Mouse (Mus musculus): ENCODE results near the gene Cd160. TPM values are rescaled to one million over a fixed set of nuclear protein-coding genes. Genes with fewer than 3 reads are reported as not detected.

Cd160 gene
- total and polyA plus RNA-seq, 3 experiments = 0.04 to 0.32 TPM; not detected in 1

DNA sequence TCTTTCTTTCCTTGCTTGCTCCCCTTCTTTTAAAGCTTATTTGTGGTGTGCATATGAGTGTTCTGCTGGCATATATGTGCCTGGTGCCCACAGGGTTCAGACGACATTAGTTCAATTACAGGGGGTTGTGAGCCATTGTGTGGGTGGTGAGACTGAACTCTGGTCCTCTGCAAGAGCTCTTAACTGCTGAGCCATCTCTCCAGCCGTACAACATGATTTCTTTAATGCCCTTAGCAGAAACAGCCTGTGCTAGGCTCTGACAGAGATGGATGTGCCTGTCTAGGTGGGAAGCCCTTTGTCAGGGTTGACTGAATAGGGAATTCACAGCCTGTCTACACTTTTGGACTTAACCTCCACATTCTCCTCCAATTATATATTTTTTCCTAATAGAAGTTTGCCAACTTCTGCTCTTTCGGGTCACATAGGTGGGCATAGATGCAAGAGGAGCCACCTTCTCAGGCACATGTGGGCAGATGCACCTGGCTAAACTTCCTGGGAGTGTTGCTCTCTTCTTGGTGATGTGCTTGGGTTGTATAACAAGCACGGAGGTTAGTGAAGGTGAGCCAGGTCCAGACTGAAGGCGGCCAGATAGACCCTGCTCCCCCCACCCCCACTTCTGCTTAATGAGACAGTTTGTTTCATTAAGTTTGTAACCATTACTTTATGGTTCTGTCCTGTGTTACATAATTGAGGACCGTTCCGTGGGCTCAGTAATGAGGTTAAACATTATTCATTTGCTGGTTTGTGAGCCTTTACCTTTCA, 5.6 kb upstream of the Cd160 start:
- Histone ChIP-seq H3K27ac (ENCODE audit: control insufficient read depth, low read depth, low read length) (no peak overlapping the region), H3K79me2 (ENCODE audit: control insufficient read depth, insufficient read depth, low read length, poor library complexity) (no peaks in the 10 kb centered on the region)

DNA sequence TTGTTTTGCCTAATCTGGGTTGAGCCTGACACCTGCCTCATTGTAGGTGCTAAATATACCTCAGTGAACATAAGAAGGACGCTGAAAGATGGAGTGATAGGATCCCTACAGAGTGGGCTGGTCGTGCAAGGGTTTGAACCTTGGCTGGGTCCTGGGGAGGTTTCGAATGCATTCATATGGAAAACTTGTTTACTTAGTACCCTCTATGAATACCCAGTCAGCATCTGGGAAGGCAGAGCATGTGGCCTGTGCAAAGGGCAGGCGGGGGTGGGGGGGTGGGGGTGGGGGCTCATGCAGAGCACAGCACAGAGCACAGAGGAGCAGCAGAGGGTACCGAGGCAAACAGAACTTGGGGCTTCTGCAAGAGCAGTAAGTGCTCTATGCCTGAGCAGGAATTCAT, 3.8 kb upstream of the Cd160 start:
- TF ChIP-seq MYB (IDR thresholded peaks at IDR 0.05; ENCODE audit: low read depth, low read length) = no peak
- TF ChIP-seq MYC (IDR thresholded peaks at IDR 0.05; ENCODE audit: low read depth, low read length) = no peak
- no peak for TF ChIP-seq CHD2 (IDR thresholded peaks at IDR 0.05; ENCODE audit: low read length)
- no peak for TF ChIP-seq NRF1 (IDR thresholded peaks at IDR 0.05; ENCODE audit: insufficient read depth, low read depth, low read length, poor library complexity, severe bottlenecking)
- TF ChIP-seq MAX (IDR thresholded peaks at IDR 0.05; ENCODE audit: low read length) = no peak
- TF ChIP-seq SMC3 (IDR thresholded peaks at IDR 0.05; ENCODE audit: low read depth, low read length) = no peak
- no peak for TF ChIP-seq POLR2AphosphoS5 (IDR thresholded peaks at IDR 0.05; ENCODE audit: borderline replicate concordance, low read depth, low read length)
- TF ChIP-seq HCFC1 (IDR thresholded peaks at IDR 0.05; ENCODE audit: low read depth, low read length) = no peak
- TF ChIP-seq ZC3H11A (IDR thresholded peaks at IDR 0.05; ENCODE audit: low read depth, low read length) = no peak
- TF ChIP-seq POLR2AphosphoS2 (IDR thresholded peaks at IDR 0.05; ENCODE audit: low read length) = no peak
- no peak for TF ChIP-seq GATA1 (IDR thresholded peaks at IDR 0.05; ENCODE audit: low read depth, low read length)
- TF ChIP-seq E2F4 (IDR thresholded peaks at IDR 0.05; ENCODE audit: borderline replicate concordance, low read depth, low read length) = no peak
- Histone ChIP-seq H3K9ac (ENCODE audit: control insufficient read depth, low read depth, low read length, poor library complexity, severe bottlenecking) (no peak overlapping the region), H3K27ac (ENCODE audit: control insufficient read depth, low read depth, low read length) (no peak overlapping the region), H3K27me3 (ENCODE audit: control insufficient read depth in 1 of 2, insufficient read depth in 2 of 2, low read length in 2 of 2) (peaks cover 5 to 15% of the 10 kb centered on the region in 2 experiments; a peak in 2 of 4 replicates), H3K4me1 (ENCODE audit: control insufficient read depth in 1 of 2, insufficient read depth in 2 of 2, low read length in 2 of 2) (no peaks in the 10 kb centered on the region), H3K4me3 (ENCODE audit: control insufficient read depth in 1 of 2, insufficient read depth in 1 of 2, low read depth in 2 of 2, low read length in 2 of 2) (no peak overlapping the region), H3K79me2 (ENCODE audit: control insufficient read depth, insufficient read depth, low read length, poor library complexity) (no peaks in the 10 kb centered on the region), H3K9me3 (replicated peaks; ENCODE audit: insufficient read depth, low read length) (no peaks in the 10 kb centered on the region), H3K36me3 (ENCODE audit: control insufficient read depth in 1 of 2, insufficient read depth in 2 of 2, low read length in 2 of 2) (no peaks in the 10 kb centered on the region)
- DNase-seq (ENCODE audit: low read depth, low spot score) = no peak

More for the DNA sequence above, 5.6 kb upstream of the Cd160 start:
- H3K4me1 ChIP-seq (ENCODE audit: control insufficient read depth in 1 of 2, insufficient read depth in 2 of 2, low read length in 2 of 2) = no peaks in the 10 kb centered on the region
- TF ChIP-seq RCOR1 (IDR thresholded peaks at IDR 0.05; ENCODE audit: low read depth, low read length) (no peak), RAD21 (IDR thresholded peaks at IDR 0.05; ENCODE audit: low read depth, low read length) (no peak), HCFC1 (IDR thresholded peaks at IDR 0.05; ENCODE audit: low read depth, low read length) (no peak), BHLHE40 (IDR thresholded peaks at IDR 0.05; ENCODE audit: borderline replicate concordance, low read depth, low read length) (no peak), USF2 (IDR thresholded peaks at IDR 0.05; ENCODE audit: borderline replicate concordance in 1 of 2, insufficient read depth in 1 of 2, low read depth in 1 of 2, low read length in 2 of 2) (no peak), KAT2A (conservative IDR thresholded peaks at IDR 0.05; ENCODE audit: low read depth, low read length) (no peak), TCF12 (IDR thresholded peaks at IDR 0.05; ENCODE audit: low read depth, low read length) (no peak), E2F4 (IDR thresholded peaks at IDR 0.05; ENCODE audit: borderline replicate concordance, low read depth, low read length) (no peak), ZNF384 (IDR thresholded peaks at IDR 0.05; ENCODE audit: low read depth, low read length) (no peak), POLR2AphosphoS5 (IDR thresholded peaks at IDR 0.05; ENCODE audit: borderline replicate concordance, low read depth, low read length) (no peak), MAZ (IDR thresholded peaks at IDR 0.05; ENCODE audit: low read depth, low read length) (no peak), NELFE (IDR thresholded peaks at IDR 0.05; ENCODE audit: low read depth, low read length) (no peak), SIN3A (IDR thresholded peaks at IDR 0.05; ENCODE audit: low read length) (no peak), SMC3 (IDR thresholded peaks at IDR 0.05; ENCODE audit: low read depth, low read length) (no peak), MAX (IDR thresholded peaks at IDR 0.05; ENCODE audit: low read length) (no peak), ETS1 (IDR thresholded peaks at IDR 0.05; ENCODE audit: low read depth, low read length) (no peak), POLR2A (IDR thresholded peaks at IDR 0.05; ENCODE audit: control insufficient read depth in 1 of 2, insufficient read depth in 1 of 2, low read depth in 1 of 2, low read length in 2 of 2, poor library complexity in 1 of 2) (no peak)
- no peaks in the 10 kb centered on the region for H3K36me3 ChIP-seq (ENCODE audit: control insufficient read depth in 1 of 2, insufficient read depth in 2 of 2, low read length in 2 of 2)
- no peaks in the 10 kb centered on the region for H3K9me3 ChIP-seq (replicated peaks; ENCODE audit: insufficient read depth, low read length)
- H3K27me3 ChIP-seq (ENCODE audit: control insufficient read depth in 1 of 2, insufficient read depth in 2 of 2, low read length in 2 of 2) = peaks cover 5 to 15% of the 10 kb centered on the region in 2 experiments; a peak in 2 of 4 replicates
- no peak overlapping the region for H3K4me3 ChIP-seq (ENCODE audit: control insufficient read depth in 1 of 2, insufficient read depth in 1 of 2, low read depth in 2 of 2, low read length in 2 of 2)
- DNase-seq (ENCODE audit: low read depth, low spot score) = no peak
- H3K9ac ChIP-seq (ENCODE audit: control insufficient read depth, low read depth, low read length, poor library complexity, severe bottlenecking) = no peak overlapping the region
